Mouse (Mus musculus): ENCODE data around the gene Syt7. TPM values are rescaled to one million over a fixed set of nuclear protein-coding genes. Genes with fewer than 3 reads are reported as not detected.
A peak's percentile ranks its signal among the peaks of the same experiment; 100 is the strongest.

Gene Syt7
- total and polyA plus RNA-seq, 2 experiments, result 0.28 to 0.45 TPM

DNA sequence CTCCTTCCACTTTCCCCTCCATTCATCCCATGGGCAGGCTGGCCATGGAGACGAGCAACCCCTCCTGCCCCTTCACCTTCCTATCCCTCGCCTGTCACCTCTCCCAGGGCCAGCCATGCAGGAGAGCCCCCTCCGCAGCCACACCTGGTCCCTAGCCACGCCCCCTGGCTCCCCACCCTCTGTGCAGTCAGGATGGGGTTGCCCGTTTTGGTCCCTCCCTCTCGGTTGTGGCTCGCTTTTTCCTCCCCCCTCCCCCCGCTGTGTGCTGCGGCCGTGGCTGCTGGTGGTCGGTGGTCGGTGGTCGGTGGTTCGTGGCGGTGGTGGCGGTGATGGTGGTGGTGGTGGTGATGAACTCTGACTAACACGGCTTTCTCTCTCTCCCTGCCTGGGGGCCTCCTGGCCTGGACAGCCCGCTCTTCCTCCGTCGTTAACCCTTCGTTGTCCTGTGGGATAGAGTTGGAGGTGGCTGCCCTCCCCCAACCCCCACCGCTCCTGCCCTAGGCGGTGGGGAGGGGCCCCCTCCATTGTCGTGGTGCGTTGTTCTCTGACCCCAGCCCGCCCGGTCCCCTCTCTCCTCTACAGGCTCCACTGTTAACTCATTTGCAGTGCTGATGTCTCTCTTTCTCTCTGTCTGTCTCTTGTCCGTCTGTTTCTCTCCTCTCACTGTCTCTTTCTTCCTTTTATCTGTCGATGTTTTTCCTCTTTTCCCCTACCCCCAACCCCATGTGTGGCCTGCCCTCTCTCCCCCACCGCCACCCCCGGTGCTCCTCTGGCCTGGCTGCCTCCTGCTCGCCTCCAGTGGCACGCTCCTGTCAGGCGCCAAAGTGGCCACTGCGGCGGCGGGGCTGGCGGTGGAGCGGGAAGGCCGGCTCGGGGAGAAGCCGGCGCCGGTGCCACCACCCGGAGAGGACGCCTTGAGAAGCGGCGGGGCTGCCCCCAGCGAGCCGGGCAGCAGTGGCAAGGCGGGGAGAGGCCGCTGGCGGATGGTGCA is 33.4 kb downstream of the Syt7 start:
- peaks cover 10% of the 10 kb centered on the region for H3K27me3 ChIP-seq (ENCODE audit: control insufficient read depth, insufficient read depth, low read length)
- no peak overlapping the region for H3K9ac ChIP-seq (ENCODE audit: low read depth, low read length)
- H3K4me1 ChIP-seq (ENCODE audit: control insufficient read depth, insufficient read depth, low read length), result 0 out of 2 replicates have a peak, but pooled peaks cover 1% of the 10 kb centered on the region
- TF ChIP-seq CTCF (IDR thresholded peaks at IDR 0.05; ENCODE audit: low read depth, low read length) (no peak), POLR2A (IDR thresholded peaks at IDR 0.05; ENCODE audit: extremely low read depth, insufficient read depth, low read length) (no peak)
- H3K36me3 ChIP-seq (ENCODE audit: control insufficient read depth, insufficient read depth, low read length), result no peaks in the 10 kb centered on the region
- H3K79me2 ChIP-seq (ENCODE audit: control insufficient read depth, insufficient read depth, low read length), result no peaks in the 10 kb centered on the region
- no peak overlapping the region for H3K4me3 ChIP-seq (ENCODE audit: insufficient read depth, low read depth, low read length)
- 19% methylated on average over 53 of the region's 53 CpGs for WGBS
- DNase-seq (ENCODE audit: extremely low read depth, low read depth, low spot score), result no peak
- no peak overlapping the region for H3K27ac ChIP-seq (replicated peaks; ENCODE audit: insufficient read depth, low read depth, low read length)

DNA sequence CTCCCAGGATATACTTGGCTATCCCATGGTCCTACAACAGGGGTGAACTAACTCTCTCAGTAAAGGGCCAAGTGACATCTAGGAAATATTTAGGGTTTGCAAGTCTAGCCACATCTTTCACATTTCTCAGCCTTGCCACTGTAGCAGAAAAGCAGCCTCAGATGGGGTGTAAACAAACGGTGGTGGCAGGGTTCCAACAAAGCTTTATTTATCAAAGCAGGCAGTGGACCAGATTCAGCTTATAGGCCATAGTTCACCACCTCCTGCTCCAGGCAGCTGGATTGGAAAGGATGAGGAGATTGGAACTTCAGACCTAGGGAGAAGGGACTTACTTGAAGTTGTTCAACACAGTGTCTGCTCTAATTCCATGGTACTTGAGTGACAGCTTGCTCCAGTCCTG is 35.9 kb downstream of the Syt7 start:
- DNase-seq (ENCODE audit: extremely low read depth, low read depth, low spot score), result peak; percentile 15
- H3K27me3 ChIP-seq (ENCODE audit: control insufficient read depth, insufficient read depth, low read length), result peaks cover 10% of the 10 kb centered on the region
- WGBS, result 11% methylated on average over 1 of the region's 1 CpGs

GRCm38 (mm10) chr19:10425484-10426270 is 36.8 kb downstream of the Syt7 start:
- Histone ChIP-seq H3K9ac (ENCODE audit: low read depth, low read length) (no peak overlapping the region), H3K79me2 (ENCODE audit: control insufficient read depth, insufficient read depth, low read length) (no peaks in the 10 kb centered on the region), H3K27me3 (ENCODE audit: control insufficient read depth, insufficient read depth, low read length) (peaks cover 10% of the 10 kb centered on the region), H3K36me3 (ENCODE audit: control insufficient read depth, insufficient read depth, low read length) (no peaks in the 10 kb centered on the region), H3K27ac (replicated peaks; ENCODE audit: insufficient read depth, low read depth, low read length) (no peak overlapping the region), H3K4me3 (ENCODE audit: insufficient read depth, low read depth, low read length) (no peak overlapping the region), H3K4me1 (ENCODE audit: control insufficient read depth, insufficient read depth, low read length) (0 out of 2 replicates have a peak, but pooled peaks cover 1% of the 10 kb centered on the region)
- TF ChIP-seq CTCF (IDR thresholded peaks at IDR 0.05; ENCODE audit: low read depth, low read length) (no peak), POLR2A (IDR thresholded peaks at IDR 0.05; ENCODE audit: extremely low read depth, insufficient read depth, low read length) (no peak)
- DNase-seq (ENCODE audit: extremely low read depth, low read depth, low spot score), result no peak
- WGBS, result 79% methylated on average over 13 of the region's 13 CpGs

More for the DNA sequence above, 35.9 kb downstream of the Syt7 start:
- no peaks in the 10 kb centered on the region for H3K79me2 ChIP-seq (ENCODE audit: control insufficient read depth, insufficient read depth, low read length)
- 0 out of 2 replicates have a peak, but pooled peaks cover 1% of the 10 kb centered on the region for H3K4me1 ChIP-seq (ENCODE audit: control insufficient read depth, insufficient read depth, low read length)
- H3K27ac ChIP-seq (replicated peaks; ENCODE audit: insufficient read depth, low read depth, low read length), result no peak overlapping the region
- H3K4me3 ChIP-seq (ENCODE audit: insufficient read depth, low read depth, low read length), result no peak overlapping the region
- no peak overlapping the region for H3K9ac ChIP-seq (ENCODE audit: low read depth, low read length)
- H3K36me3 ChIP-seq (ENCODE audit: control insufficient read depth, insufficient read depth, low read length), result no peaks in the 10 kb centered on the region
- TF ChIP-seq POLR2A (IDR thresholded peaks at IDR 0.05; ENCODE audit: extremely low read depth, insufficient read depth, low read length), result no peak
- TF ChIP-seq CTCF (IDR thresholded peaks at IDR 0.05; ENCODE audit: low read depth, low read length), result no peak

DNA sequence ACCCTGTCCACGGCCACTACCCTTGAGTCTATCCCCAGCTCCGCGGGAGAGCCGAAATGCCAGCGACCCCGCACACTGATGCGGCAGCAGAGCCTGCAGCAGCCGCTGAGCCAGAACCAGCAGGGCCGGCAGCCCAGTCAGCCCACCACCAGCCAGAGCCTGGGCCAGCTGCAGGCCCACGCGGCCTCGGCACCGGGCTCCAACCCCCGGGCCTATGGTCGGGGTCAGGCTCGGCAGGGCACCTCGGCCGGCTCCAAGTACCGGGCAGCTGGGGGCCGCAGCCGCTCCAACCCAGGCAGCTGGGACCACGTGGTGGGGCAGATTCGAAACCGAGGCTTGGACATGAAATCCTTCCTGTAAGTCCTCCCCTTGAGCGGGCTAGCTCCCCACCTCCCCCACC is 37.4 kb downstream of the Syt7 start:
- H3K79me2 ChIP-seq (ENCODE audit: control insufficient read depth, insufficient read depth, low read length), result no peaks in the 10 kb centered on the region
- peaks cover 10% of the 10 kb centered on the region for H3K27me3 ChIP-seq (ENCODE audit: control insufficient read depth, insufficient read depth, low read length)
- WGBS, result 78% methylated on average over 25 of the region's 25 CpGs
- TF ChIP-seq CTCF (IDR thresholded peaks at IDR 0.05; ENCODE audit: low read depth, low read length), result no peak
- no peak for TF ChIP-seq POLR2A (IDR thresholded peaks at IDR 0.05; ENCODE audit: extremely low read depth, insufficient read depth, low read length)
- no peak for DNase-seq (ENCODE audit: extremely low read depth, low read depth, low spot score)
- no peak overlapping the region for H3K4me3 ChIP-seq (ENCODE audit: insufficient read depth, low read depth, low read length)
- H3K9ac ChIP-seq (ENCODE audit: low read depth, low read length), result no peak overlapping the region
- 0 out of 2 replicates have a peak, but pooled peaks cover 1% of the 10 kb centered on the region for H3K4me1 ChIP-seq (ENCODE audit: control insufficient read depth, insufficient read depth, low read length)
- H3K27ac ChIP-seq (replicated peaks; ENCODE audit: insufficient read depth, low read depth, low read length), result no peak overlapping the region
- no peaks in the 10 kb centered on the region for H3K36me3 ChIP-seq (ENCODE audit: control insufficient read depth, insufficient read depth, low read length)

DNA sequence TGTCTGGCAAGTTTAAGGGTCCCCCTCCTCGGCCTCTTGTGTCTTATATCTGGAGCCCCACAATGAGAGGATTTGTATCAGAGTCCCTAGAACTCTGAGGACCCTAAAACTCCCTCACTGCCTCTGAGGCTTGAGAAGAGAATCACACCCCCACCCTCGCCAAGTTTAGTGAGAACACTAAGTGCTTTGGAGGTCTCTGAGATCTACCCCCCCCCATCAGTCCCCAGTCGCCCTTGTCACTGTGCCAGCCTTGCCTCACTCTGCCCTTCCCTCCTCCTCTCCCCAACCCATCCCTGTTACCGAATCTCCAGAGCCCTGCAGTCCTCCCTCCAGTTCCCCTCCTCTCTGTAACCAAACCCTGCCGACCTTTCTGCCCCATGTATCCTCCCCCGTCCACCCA is 37.9 kb downstream of the Syt7 start:
- no peaks in the 10 kb centered on the region for H3K79me2 ChIP-seq (ENCODE audit: control insufficient read depth, insufficient read depth, low read length)
- TF ChIP-seq CTCF (IDR thresholded peaks at IDR 0.05; ENCODE audit: low read depth, low read length) (no peak), POLR2A (IDR thresholded peaks at IDR 0.05; ENCODE audit: extremely low read depth, insufficient read depth, low read length) (no peak)
- no peak overlapping the region for H3K9ac ChIP-seq (ENCODE audit: low read depth, low read length)
- no peak overlapping the region for H3K27ac ChIP-seq (replicated peaks; ENCODE audit: insufficient read depth, low read depth, low read length)
- no peaks in the 10 kb centered on the region for H3K36me3 ChIP-seq (ENCODE audit: control insufficient read depth, insufficient read depth, low read length)
- DNase-seq (ENCODE audit: extremely low read depth, low read depth, low spot score), result no peak
- H3K27me3 ChIP-seq (ENCODE audit: control insufficient read depth, insufficient read depth, low read length), result peaks cover 10% of the 10 kb centered on the region
- no peak overlapping the region for H3K4me3 ChIP-seq (ENCODE audit: insufficient read depth, low read depth, low read length)
- 0 out of 2 replicates have a peak, but pooled peaks cover 1% of the 10 kb centered on the region for H3K4me1 ChIP-seq (ENCODE audit: control insufficient read depth, insufficient read depth, low read length)
- whole genome bisulfite sequencing, result 53% methylated on average over 6 of the region's 6 CpGs
